Mouse (Mus musculus) regulatory T cell (primary cell): ENCODE results near the gene Npas1.

Experiments used
- in situ Hi-C: fragments of 300-600 bp; cut with MboI, MseI; formaldehyde crosslinking; loops from one replicate; pipeline ENCODE4 v1.15.1; 2025; ENCODE audit warnings: high pct_unique_total_duplicates

Npas1 gene

GRCm38 (mm10) chr7:16477628-16478027 lies at the start of gene Npas1:
TSS of gene Npas1 (minus strand) at chr7:16477728.
- in situ Hi-C loops = no loop called here

DNA sequence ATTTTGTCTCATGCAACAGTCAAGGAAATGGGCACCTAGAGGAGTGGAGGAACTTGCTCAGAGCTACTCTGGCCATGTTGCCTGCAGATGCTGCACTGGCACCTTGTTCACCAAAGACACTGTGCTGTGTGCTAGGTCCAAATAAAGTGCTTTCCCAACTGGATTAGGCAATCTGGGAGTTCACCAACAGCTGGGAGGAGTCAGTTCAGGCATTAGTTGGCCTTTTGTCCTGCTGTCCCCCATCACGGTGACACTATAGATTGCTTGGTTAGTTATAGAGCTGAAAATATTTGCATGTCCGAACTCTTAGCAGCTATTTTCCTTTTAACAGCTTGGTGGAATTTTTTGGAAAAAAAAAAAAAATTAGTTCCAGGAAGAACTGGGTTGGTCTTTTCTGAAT lies 48.5 kb upstream of the Npas1 start:
- in situ Hi-C loops = no loop called here

GRCm38 (mm10) chr7:16525448-16525847 lies 47.9 kb upstream of the Npas1 start:
- in situ Hi-C loops = no loop called here

GRCm38 (mm10) chr7:16524308-16524707 lies 46.8 kb upstream of the Npas1 start:
- in situ Hi-C loops = no loop called here

- in situ Hi-C loops = no loop called here
These were observed 41.8 kb upstream of the Npas1 start for GRCm38 (mm10) chr7:16519310-16519709.

GRCm38 (mm10) chr7:16517198-16517597 lies 39.7 kb upstream of the Npas1 start:
- in situ Hi-C loops = no loop called here

DNA sequence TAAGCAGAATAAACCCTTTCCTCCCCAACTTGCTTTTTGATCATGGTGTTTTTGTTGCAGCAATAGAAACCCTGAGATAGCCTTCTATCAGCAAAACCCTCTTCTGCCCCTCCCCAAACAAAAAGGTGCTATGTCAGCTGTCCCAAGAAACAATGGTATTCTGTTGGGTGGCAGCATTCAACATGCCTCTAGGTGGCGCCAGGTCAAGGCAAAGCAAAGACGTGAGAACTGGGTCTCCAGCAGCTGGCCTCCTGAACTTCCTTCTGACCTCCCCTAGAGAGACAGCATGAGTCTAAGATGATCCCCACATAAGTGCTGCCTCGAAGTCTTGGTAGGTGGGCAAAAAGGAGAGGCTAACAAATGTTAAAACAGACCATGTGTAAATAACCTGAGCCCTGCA lies 29.8 kb upstream of the Npas1 start:
- in situ Hi-C loops = no loop called here

DNA sequence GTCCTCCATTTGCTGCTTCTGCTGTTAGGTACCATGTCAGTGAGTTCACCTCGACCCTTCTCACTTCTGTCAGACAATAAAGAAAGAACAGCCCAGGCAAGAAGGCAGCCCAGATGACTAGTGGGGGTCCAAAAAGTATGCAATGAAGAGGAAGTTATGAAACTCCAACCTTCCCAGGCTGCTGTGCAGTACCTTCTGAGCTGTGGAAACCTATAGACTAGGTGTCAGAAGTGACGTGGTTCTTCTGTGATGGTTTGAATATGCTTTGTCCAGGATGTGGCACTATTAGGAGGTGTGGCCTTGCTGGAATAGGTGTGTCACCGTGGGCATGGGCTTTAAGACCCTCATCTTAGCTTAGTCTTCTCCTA lies 27.7 kb upstream of the Npas1 start:
- in situ Hi-C loops = no loop called here

DNA sequence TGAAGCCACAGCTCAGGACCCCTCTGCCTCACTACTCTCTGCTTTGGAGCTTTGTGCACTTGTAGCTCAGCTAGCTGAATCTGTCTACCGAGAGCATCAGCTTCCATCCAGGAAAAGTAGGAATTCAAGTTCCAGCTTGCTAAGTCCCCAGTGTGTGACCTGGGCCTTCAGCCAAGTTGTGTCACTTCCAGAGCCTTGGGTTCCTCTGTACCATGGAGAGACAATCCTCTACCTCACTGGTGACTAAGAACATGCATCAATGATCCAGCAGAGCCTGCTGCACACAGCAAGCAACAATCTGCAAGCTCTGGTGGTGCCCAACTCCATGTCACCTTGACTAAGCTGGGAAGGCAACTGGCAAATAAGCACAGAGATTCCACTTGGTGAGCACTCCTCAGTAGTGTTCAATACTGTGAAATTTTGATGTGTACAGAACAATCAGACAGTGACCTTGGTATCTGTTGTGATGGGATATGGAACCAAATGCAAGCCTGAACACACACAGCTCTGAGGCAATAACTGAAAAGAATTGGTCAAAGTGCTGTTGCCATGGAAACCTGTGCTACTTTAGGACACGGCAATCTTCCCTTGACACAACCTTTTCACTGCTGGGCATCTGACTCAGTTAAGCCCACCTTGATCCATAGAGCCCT lies 27.2 kb upstream of the Npas1 start:
- in situ Hi-C loops = loop anchor here (5.0 kb wide), 1 partner anchor 98 kb away; no protein-coding TSS in a partner anchor

DNA sequence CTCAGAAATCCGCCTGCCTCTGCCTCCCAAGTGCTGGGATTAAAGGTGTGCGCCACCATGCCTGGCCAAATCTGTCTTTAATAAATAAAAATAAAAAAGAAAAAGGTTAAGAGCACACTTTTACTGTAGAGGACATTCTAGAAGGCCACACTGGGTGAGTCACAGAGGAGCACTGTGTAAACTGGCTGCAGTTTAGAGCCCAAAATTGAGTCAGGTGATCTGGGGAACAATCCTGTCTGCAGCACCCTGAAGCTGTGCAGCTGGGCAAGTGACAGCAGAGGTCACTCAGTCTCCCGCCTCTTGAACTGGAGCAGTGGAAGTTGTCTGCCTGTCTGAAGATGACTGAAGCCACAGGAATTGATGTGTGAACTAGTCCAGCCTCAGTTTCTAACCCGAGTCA lies 24.0 kb upstream of the Npas1 start:
- in situ Hi-C loops = loop anchor here (5.0 kb wide), 1 partner anchor 101 kb away; no protein-coding TSS in a partner anchor

DNA sequence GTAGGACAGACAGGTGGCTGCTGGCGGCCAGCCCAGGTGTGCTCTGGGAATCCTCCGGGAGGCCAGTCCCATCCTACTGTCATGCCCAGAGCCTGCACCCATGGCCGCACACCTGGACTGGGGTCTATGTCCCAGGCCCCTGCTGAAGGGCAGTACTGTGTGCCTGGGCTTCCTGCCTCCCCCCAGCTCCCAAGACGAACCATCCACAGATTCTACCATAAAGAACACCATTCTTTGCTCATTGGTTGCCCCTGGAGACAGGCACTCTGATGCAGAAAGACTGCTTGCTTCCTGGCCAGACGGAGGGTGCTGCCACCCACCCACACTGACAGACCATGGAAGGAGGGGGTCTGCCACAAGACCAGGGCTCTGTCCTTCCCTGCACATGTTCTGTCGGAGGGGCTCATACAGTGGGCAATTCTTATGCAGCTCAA lies 22.2 kb upstream of the Npas1 start:
- in situ Hi-C loops = loop anchor here (5.0 kb wide), 1 partner anchor 103 kb away; no protein-coding TSS in a partner anchor

GRCm38 (mm10) chr7:16496260-16496659 lies 18.7 kb upstream of the Npas1 start:
- in situ Hi-C loops = no loop called here

- in situ Hi-C loops = no loop called here
These were observed 15.8 kb upstream of the Npas1 start for GRCm38 (mm10) chr7:16493361-16493760.

GRCm38 (mm10) chr7:16492211-16492610 lies 14.7 kb upstream of the Npas1 start:
- in situ Hi-C loops = no loop called here

GRCm38 (mm10) chr7:16491759-16492158 lies 14.2 kb upstream of the Npas1 start:
- in situ Hi-C loops = no loop called here

- in situ Hi-C loops = no loop called here
These were observed 12.4 kb upstream of the Npas1 start for GRCm38 (mm10) chr7:16489948-16490347.

DNA sequence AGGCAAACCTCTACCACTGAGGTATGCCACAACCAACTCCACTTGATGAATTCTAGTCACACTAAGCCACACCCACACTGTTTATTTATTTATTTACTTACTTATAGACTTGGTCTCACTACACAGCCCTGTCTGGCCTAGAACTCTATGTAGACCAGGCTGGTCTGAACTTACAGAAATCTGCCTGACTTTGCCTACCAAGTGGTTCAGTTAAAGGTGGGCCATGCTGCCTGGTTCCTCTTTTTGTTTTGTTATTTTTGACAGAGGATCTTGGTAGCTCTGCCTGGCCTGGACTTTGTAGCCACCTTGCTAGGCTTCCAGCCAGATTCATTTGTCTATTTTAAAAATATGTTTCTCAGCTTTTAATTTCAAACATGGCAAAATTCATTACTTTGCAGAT lies 11.3 kb upstream of the Npas1 start:
- in situ Hi-C loops = no loop called here

- in situ Hi-C loops = no loop called here
These were observed 933 bp downstream of the Npas1 start for GRCm38 (mm10) chr7:16476600-16476989.

GRCm38 (mm10) chr7:16475764-16476599 lies 1.5 kb downstream of the Npas1 start:
- in situ Hi-C loops = no loop called here

- in situ Hi-C loops = no loop called here
These were observed 2.2 kb downstream of the Npas1 start for GRCm38 (mm10) chr7:16475321-16475720.

- in situ Hi-C loops = no loop called here
These were observed 3.1 kb downstream of the Npas1 start for GRCm38 (mm10) chr7:16474445-16474844.

DNA sequence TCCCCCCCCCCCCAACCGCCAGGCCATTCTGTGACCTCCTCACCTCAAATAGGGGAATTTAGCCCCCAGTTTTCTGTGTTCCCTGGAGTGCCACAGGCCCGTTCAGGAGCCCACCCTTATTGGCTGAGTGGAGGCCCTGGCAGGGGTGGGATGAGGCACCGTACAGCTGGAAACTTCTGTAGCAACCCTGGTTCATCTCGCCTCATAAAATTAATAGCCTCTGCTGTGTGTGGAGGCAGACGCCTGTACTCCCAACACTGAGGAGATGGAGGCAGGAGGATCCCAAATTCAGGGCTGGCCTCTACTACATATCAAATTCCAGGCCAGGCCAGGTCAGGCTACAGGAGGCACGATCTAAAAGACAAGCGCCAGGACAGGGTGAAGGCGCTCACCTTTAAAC lies 3.7 kb downstream of the Npas1 start:
- in situ Hi-C loops = no loop called here

GRCm38 (mm10) chr7:16472116-16472709 lies 5.3 kb downstream of the Npas1 start:
- in situ Hi-C loops = no loop called here
